Mouse (Mus musculus): ENCODE measurements at regions not wholly inside any gene's neighbourhood (a gene's known extent, or its start where the extent isn't known, plus 50 kb on each side); places are given as distances from the start of the nearest gene placed in this dataset.
A peak's percentile ranks its signal among the peaks of the same experiment; 100 is the strongest.

DNA sequence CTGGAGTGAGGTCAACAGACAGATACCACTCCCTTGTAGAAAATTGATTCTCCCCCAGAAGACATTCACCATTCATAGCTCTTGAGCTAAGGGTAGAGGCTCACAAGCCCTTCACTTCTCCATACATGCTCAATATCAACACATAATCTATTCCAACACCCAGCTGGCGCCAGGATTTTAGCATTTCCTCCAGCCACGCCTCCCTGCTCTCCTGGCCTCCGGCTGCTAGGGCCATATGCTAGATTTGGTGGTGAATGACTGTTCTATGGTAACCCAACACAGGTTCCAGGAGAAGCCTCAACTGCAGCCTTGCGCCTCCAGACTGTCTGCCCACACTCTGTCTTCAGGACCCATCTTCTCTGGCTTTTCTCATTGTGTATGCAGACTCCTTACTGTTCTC lies 197.9 kb downstream of the Gm11011 start:
- no peak for ATAC-seq (ENCODE audit: insufficient number of reproducible peaks, insufficient read depth, low FRiP score, low TSS enrichment)
- no peaks in the 10 kb centered on the region for H3K36me3 ChIP-seq
- no peak overlapping the region for H3K9ac ChIP-seq
- WGBS = 85% methylated on average over 4 of the region's 4 CpGs
- no peaks in the 10 kb centered on the region for H3K27me3 ChIP-seq
- H3K9me3 ChIP-seq = no peaks in the 10 kb centered on the region
- no peak overlapping the region for H3K27ac ChIP-seq
- H3K4me3 ChIP-seq = no peak overlapping the region
- no peak overlapping the region for H3K4me2 ChIP-seq (replicated peaks)
- no peaks in the 10 kb centered on the region for H3K4me1 ChIP-seq

GRCm38 (mm10) chr2:169388569-169388968 lies 199.0 kb downstream of the Gm11011 start:
- H3K9me3 ChIP-seq = no peaks in the 10 kb centered on the region
- H3K4me3 ChIP-seq = no peak overlapping the region
- no peaks in the 10 kb centered on the region for H3K27me3 ChIP-seq
- H3K9ac ChIP-seq = no peak overlapping the region
- 74% methylated on average over 8 of the region's 8 CpGs for WGBS
- no peak overlapping the region for H3K4me2 ChIP-seq (replicated peaks)
- H3K4me1 ChIP-seq = no peaks in the 10 kb centered on the region
- no peak for ATAC-seq (ENCODE audit: insufficient number of reproducible peaks, insufficient read depth, low FRiP score, low TSS enrichment)
- no peaks in the 10 kb centered on the region for H3K36me3 ChIP-seq
- no peak overlapping the region for H3K27ac ChIP-seq

DNA sequence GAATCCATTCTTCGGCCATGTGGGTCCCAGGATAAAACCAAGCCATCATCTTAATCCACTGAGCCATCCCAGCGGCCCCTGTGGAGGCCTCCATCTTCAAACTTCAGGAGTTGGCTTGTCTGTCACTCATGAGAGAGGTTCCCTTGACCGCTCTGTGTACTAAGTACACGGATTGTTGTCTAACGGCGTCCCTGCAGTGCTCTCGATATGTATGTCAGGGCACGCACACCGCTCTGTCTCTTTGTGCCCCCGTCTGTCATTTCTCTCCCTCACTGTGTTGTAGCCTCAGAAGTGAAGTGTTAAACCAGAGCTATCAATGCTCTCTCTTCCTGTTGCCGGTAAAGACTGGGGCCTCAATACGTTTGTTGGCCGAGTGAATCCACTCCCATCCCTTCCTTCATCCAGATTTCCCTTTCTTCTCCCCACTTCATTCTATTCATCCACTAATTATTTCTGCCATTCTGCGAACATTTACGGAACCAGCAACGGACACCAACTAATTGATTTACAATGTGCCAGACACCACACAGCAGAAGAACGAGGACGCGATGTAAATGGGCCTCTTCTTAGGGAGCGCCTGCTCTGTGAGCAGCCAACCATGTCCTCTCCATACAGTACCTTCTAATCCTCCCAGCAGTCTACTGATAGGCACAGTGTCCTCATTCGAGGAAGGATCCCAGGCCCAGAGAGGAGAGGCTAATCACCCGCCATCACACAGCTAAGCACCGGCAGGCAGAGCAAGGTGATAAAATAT lies 199.6 kb downstream of the Gm11011 start:
- Histone ChIP-seq H3K4me1 (no peaks in the 10 kb centered on the region), H3K9me3 (no peaks in the 10 kb centered on the region), H3K4me3 (no peak overlapping the region), H3K27me3 (no peaks in the 10 kb centered on the region), H3K4me2 (replicated peaks) (no peak overlapping the region), H3K27ac (no peak overlapping the region), H3K9ac (no peak overlapping the region), H3K36me3 (no peaks in the 10 kb centered on the region)
- no peak for ATAC-seq (ENCODE audit: insufficient number of reproducible peaks, insufficient read depth, low FRiP score, low TSS enrichment)
- 68% methylated on average over 23 of the region's 23 CpGs for WGBS

- no peaks in the 10 kb centered on the region for H3K4me1 ChIP-seq
- no peak overlapping the region for H3K4me2 ChIP-seq (replicated peaks)
- no peaks in the 10 kb centered on the region for H3K9me3 ChIP-seq
- no peaks in the 10 kb centered on the region for H3K36me3 ChIP-seq
- H3K27ac ChIP-seq = no peak overlapping the region
- no peak overlapping the region for H3K4me3 ChIP-seq
- H3K27me3 ChIP-seq = no peaks in the 10 kb centered on the region
- WGBS = 87% methylated on average over 3 of the region's 3 CpGs
- no peak for ATAC-seq (ENCODE audit: insufficient number of reproducible peaks, insufficient read depth, low FRiP score, low TSS enrichment)
- no peak overlapping the region for H3K9ac ChIP-seq
Observed at GRCm38 (mm10) chr2:169383701-169384100, 203.8 kb downstream of the Gm11011 start.

- no peak for ATAC-seq (ENCODE audit: insufficient number of reproducible peaks, insufficient read depth, low FRiP score, low TSS enrichment)
- Histone ChIP-seq H3K9ac (no peak overlapping the region), H3K27ac (no peak overlapping the region), H3K36me3 (no peaks in the 10 kb centered on the region), H3K4me1 (no peaks in the 10 kb centered on the region), H3K9me3 (no peaks in the 10 kb centered on the region), H3K4me3 (no peak overlapping the region), H3K27me3 (no peaks in the 10 kb centered on the region), H3K4me2 (replicated peaks) (no peak overlapping the region)
- 89% methylated on average over 7 of the region's 7 CpGs for WGBS
Observed at GRCm38 (mm10) chr2:169373069-169373468, 214.5 kb downstream of the Gm11011 start.

- ATAC-seq (ENCODE audit: insufficient number of reproducible peaks, insufficient read depth, low FRiP score, low TSS enrichment) = no peak
- H3K36me3 ChIP-seq = no peaks in the 10 kb centered on the region
Observed at GRCm38 (mm10) chr2:169365046-169365445, 222.5 kb downstream of the Gm11011 start.

DNA sequence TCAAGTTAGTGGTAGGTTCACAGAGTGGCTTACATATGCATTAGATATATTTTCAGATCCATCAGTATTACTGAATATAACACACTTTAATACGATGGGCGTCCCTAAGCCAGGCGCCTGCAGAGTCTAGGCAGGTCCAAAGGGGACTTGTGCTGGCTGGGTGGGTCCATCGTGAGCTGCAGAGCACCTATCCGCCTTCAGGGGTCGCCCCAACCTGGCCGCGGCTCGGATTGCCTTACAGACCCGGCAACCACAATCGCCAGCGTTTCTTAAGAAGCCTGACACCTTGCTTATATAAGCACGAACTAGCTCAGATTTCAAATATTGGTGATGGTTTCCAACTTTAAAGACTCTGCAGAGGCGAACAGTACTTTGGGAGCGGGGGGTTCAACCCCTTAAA lies 227.3 kb downstream of the Gm11011 start:
- Histone ChIP-seq H3K4me1 (no peaks in the 10 kb centered on the region; the same call in 1 of the 2 replicates), H3K4me3 (no peak overlapping the region), H3K36me3 (no peaks in the 10 kb centered on the region), H3K27ac (no peak overlapping the region), H3K9ac (no peak overlapping the region), H3K9me3 (no peaks in the 10 kb centered on the region), H3K27me3 (no peaks in the 10 kb centered on the region), H3K4me2 (replicated peaks) (peak overlapping the region; percentile 34)
- 18% methylated on average over 15 of the region's 15 CpGs for WGBS
- ATAC-seq (ENCODE audit: insufficient number of reproducible peaks, insufficient read depth, low FRiP score, low TSS enrichment) = 0 out of 2 replicates have a peak, but pooled peaks have one; percentile 64

More at GRCm38 (mm10) chr2:169365046-169365445, 222.5 kb downstream of the Gm11011 start:
- Histone ChIP-seq H3K9me3 (no peaks in the 10 kb centered on the region), H3K4me3 (no peak overlapping the region), H3K9ac (no peak overlapping the region), H3K4me2 (replicated peaks) (no peak overlapping the region), H3K27ac (no peak overlapping the region), H3K27me3 (no peaks in the 10 kb centered on the region), H3K4me1 (no peaks in the 10 kb centered on the region; the same call in 1 of the 2 replicates)
- WGBS = 49% methylated on average over 4 of the region's 4 CpGs

- WGBS = 79% methylated on average over 10 of the region's 10 CpGs
- no peak overlapping the region for H3K9ac ChIP-seq
- no peaks in the 10 kb centered on the region for H3K9me3 ChIP-seq
- H3K4me2 ChIP-seq (replicated peaks) = no peak overlapping the region
- H3K27ac ChIP-seq = no peak overlapping the region
- H3K27me3 ChIP-seq = no peaks in the 10 kb centered on the region
- no peaks in the 10 kb centered on the region; the same call in 1 of the 2 replicates for H3K4me1 ChIP-seq
- H3K36me3 ChIP-seq = no peaks in the 10 kb centered on the region
- no peak for ATAC-seq (ENCODE audit: insufficient number of reproducible peaks, insufficient read depth, low FRiP score, low TSS enrichment)
- H3K4me3 ChIP-seq = no peak overlapping the region
Observed at GRCm38 (mm10) chr2:169357400-169357799, 230.1 kb downstream of the Gm11011 start.

GRCm38 (mm10) chr2:169351547-169351946 lies 236.0 kb downstream of the Gm11011 start:
- Histone ChIP-seq H3K9ac (no peak overlapping the region), H3K4me3 (no peak overlapping the region), H3K27me3 (no peaks in the 10 kb centered on the region), H3K4me1 (no peaks in the 10 kb centered on the region), H3K36me3 (no peaks in the 10 kb centered on the region), H3K27ac (no peak overlapping the region), H3K4me2 (replicated peaks) (no peak overlapping the region), H3K9me3 (no peaks in the 10 kb centered on the region)
- WGBS = 83% methylated on average over 7 of the region's 7 CpGs
- ATAC-seq (ENCODE audit: insufficient number of reproducible peaks, insufficient read depth, low FRiP score, low TSS enrichment) = no peak

DNA sequence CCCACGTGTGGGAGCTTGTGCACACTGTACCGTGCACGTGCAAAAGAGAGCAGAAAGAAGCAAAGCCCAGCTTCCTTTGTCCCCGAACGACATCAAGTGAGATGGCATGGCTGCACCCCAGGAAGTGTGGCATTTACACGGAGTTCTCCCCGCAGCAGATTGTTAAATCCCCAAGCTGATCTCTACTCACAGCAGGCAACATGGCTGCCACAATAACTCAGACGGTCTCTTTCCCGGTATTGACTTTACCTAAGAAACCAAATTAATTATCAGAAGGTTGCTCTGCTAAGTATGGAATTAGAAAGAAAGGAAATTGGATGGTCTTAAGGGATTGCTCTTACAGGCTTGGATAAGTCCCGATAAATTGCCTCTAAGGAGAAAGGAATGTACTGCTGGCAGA lies 241.4 kb downstream of the Gm11011 start:
- H3K9ac ChIP-seq = no peak overlapping the region
- no peak for ATAC-seq (ENCODE audit: insufficient number of reproducible peaks, insufficient read depth, low FRiP score, low TSS enrichment)
- H3K27ac ChIP-seq = no peak overlapping the region
- H3K4me3 ChIP-seq = no peak overlapping the region
- 68% methylated on average over 10 of the region's 10 CpGs for WGBS
- H3K4me2 ChIP-seq (replicated peaks) = no peak overlapping the region
- H3K36me3 ChIP-seq = no peaks in the 10 kb centered on the region
- no peaks in the 10 kb centered on the region for H3K9me3 ChIP-seq
- H3K4me1 ChIP-seq = no peaks in the 10 kb centered on the region
- H3K27me3 ChIP-seq = no peaks in the 10 kb centered on the region

DNA sequence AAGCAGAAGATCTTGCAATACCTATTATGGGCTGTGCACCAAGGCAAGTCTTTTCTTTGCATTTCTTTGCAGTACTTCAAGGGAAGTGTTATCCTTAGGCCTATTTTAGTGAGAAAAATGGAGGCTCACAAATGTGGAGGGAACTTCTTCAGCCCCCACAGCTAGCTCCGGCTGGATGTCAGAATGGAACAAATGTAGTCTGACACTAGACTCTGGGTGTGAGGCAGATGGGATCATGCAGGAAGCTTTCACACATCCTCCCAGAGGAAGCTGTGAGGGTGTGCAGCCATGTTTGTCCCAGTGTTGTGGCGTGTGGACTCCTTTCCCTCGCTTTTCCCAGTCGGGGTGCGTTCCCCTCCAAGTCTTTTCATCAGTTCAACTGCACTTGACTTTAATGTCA lies 268.0 kb downstream of the Gm11011 start:
- Histone ChIP-seq H3K9me3 (no peaks in the 10 kb centered on the region), H3K36me3 (no peaks in the 10 kb centered on the region), H3K27ac (no peak overlapping the region), H3K4me2 (replicated peaks) (no peak overlapping the region), H3K9ac (no peak overlapping the region), H3K27me3 (no peaks in the 10 kb centered on the region), H3K4me3 (no peak overlapping the region), H3K4me1 (no peaks in the 10 kb centered on the region)
- 83% methylated on average over 5 of the region's 5 CpGs for WGBS
- ATAC-seq (ENCODE audit: insufficient number of reproducible peaks, insufficient read depth, low FRiP score, low TSS enrichment) = no peak

- no peak overlapping the region for H3K4me3 ChIP-seq
- H3K4me1 ChIP-seq = no peaks in the 10 kb centered on the region
- WGBS = 29% methylated on average over 2 of the region's 2 CpGs
- H3K9me3 ChIP-seq = no peaks in the 10 kb centered on the region
- no peak overlapping the region for H3K27ac ChIP-seq
- H3K36me3 ChIP-seq = no peaks in the 10 kb centered on the region
- no peak overlapping the region for H3K9ac ChIP-seq
- H3K27me3 ChIP-seq = no peaks in the 10 kb centered on the region
- ATAC-seq (ENCODE audit: insufficient number of reproducible peaks, insufficient read depth, low FRiP score, low TSS enrichment) = no peak
- no peak overlapping the region for H3K4me2 ChIP-seq (replicated peaks)
Observed at GRCm38 (mm10) chr2:169314396-169314930, 273.1 kb downstream of the Gm11011 start.
